Mouse (Mus musculus) layer of hippocampus, adult 8-10 months (tissue): ENCODE results near the gene Gemin4. TPM values are rescaled to one million over a fixed set of nuclear protein-coding genes. Genes with fewer than 3 reads are reported as not detected.

ENCODE experiments used
- DNase-seq, 2 experiments: peaks; one replicate each; pipeline ENCODE4 v3.0.0; 2022; ENCODE audit warnings: low spot score in 2 of 2
- total RNA-seq, 4 experiments: library from RNA; stranded (reverse); gene quantifications; 2 replicates each; pipeline ENCODE4 v1.2.4; 2022

Gemin4 gene
- 10 to 100 TPM in 2 of 4 experiments, 1 to 10 TPM in 2; 9.5 to 13.7 (median 10.9) TPM for total RNA-seq

DNA sequence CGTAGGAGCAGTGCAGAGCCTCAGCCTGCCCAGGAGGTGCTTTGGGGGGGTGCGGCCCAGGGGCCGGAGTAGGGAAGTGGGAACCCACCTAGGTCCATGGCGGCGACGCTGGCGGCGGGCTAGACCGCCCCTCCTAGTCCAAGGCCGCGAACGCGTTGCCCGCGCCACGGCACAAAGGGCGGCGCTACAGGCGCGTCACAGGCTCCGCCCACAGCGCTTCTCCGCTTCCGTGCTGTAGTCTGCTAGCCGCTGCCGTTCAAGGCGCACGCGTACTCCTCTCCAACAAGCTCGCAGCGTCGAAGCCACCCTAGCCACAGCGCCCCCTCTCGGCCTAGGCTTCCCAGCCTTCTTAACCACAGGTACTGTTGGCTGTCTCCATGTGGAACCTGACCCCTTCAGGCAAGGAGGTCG, at the start of gene Gemin4, which contains the start of gene Dbil5:
Gemin4 (minus strand) TSS at position 275 of the 411 bp plus-strand sequence.
Dbil5 (plus strand) TSS at position 219 of the 411 bp plus-strand sequence.
- peak; percentile 92 to 96 for DNase-seq

DNA sequence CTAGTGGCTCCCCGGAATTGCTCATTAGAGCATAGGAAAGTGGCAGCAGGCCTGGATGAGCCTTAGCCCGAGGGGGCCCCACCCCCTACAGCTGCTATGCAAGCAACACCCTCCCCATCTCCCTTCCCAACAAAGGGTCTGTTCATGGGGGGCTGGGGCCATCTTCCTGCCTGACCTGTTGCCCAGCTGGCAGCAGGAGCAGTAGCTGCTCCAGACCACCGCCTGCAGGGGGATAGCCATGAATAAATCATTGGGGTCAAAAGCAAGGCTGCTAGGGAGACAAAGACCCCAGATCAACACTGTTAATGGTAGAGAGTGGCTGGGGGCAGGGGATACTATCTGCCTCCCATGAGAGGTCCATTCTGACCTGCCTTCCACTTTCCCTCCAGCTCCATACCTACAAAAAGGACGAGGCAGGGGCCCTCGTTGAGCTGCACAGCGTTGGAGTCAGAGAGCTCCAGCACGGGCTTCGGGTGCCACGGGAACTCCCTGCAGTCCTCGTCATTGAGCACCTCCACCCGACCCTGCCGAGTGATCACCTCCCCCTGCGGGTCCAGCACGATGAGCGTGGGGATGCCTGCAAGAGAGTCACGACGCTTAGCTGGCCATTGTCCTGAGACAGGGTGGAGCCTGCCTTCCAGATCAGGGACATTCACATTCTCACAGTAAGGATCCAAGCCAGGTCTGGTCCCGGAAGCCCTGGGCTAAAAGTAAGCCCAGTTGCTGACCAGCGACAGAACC, 45.3 kb upstream of the Gemin4 start:
- DNase-seq = no peak

DNA sequence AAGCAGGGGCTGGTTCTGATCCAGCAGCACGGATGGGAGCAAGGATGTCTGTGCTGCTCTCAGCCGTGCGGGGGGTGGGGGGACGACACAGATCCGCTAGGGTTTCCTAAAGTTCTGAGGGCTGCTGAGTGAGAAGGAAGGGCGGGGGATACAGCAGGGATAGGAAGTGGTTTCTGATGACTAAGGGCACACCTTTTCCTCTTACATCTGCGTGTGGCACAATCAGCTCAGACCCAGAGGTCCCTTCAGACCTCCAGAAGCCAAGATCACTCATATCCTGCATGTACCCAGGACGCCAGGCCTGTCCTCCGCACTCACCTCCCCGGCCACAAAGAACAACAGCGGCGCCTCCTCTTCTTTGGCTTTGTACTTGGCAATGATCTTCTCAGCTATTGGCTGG, 43.8 kb upstream of the Gemin4 start:
- no peak for DNase-seq

DNA sequence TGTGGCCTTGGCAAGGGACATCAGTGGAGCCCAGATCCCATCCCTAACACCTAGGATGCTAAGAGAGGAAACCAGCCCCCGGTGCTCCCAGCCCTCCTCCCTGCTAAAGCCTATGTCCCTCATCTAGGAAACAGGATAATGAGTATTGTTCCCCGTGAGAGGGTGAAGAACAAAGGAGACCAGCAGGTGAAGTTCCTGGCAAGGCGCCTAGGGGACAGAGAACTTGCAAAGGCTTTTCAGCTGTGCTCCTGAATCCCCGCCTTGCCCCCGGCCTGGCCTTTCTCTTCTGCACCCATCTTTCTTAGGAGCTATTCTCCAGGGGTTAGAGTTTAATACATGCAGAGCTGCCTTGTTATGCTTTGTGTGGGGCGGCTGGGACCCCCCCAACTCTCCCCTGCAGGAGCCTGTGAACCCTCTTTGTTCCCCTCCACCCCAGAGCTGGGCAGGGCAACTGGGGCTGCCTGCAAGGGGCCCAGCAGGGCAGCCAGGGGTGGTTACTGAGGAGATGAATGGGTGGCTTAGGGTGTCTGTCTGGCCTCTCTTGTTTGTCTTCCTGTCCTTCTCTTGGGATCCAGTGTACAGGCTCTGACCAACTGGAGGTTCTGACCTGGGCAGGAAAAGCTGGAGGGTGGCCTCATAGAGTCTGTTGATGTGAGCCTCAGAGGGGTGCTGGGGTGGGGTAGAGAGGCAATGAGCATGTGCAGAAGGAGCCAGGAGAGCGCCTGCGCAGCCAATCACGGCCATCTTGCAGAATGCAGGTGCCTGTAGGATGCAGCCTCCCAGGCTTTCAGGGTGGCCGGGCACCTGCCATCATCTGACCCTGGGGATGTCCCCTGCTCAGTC, 43.0 kb upstream of the Gemin4 start:
- DNase-seq = no peak

DNA sequence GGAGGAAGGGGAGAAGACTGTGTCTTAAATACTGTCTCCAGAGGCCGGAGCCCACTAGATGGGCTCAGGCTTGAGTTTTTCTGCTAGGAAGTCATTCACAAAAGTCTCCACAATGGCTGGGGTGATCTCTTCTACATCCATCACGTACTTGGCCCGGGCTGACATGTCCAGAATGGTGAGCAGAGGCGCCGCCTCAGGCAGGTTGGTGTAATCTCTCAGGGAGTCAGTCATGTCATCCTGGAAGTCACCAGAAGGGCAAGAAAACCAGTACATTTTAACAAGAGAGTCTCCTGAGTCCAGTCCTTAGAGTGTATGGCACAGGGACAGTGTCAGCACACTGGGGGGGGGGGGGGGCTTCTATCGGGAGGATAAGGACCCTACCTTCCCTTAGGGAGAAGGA, 41.0 kb upstream of the Gemin4 start:
- no peak for DNase-seq

DNA sequence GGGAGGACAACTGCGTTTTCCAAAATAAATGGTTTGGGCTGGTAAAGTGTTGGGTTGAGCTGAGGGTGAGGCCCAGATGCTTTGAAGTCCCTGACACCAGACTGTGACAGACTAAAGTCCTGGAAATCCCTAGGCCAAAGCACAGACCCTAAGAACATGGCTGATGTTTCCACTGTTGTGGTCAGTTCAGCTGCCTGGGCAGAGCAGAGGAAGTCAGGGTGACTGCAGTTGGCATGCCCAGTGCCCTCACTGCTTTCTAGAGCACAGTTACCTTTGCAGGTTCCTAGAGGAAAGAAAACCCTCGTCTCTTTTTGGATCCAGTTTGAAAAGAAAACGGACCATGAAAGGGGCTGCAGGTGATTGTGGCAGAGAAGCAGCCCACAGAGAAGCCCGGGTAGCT, 39.9 kb upstream of the Gemin4 start:
- no peak for DNase-seq

DNA sequence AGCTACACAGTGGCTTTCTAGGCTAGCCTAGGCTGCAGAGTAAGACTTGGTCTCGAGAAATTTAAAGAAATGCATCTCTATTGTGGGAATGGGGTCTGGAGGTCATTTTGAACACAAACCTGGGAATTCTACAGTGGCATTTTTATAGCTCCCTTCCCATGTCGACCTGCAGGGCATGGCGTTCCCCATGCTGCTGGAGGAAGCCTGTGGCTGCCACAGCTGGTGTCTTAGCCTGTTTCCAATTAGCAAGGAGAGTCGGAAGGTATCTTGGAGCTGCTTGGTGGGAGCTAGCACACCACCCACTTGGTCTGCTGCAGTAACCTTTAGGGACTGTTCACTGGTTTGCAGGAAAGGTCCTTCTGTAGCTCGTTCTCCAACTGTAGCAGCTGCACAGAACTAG, 38.7 kb upstream of the Gemin4 start:
- DNase-seq = no peak

DNA sequence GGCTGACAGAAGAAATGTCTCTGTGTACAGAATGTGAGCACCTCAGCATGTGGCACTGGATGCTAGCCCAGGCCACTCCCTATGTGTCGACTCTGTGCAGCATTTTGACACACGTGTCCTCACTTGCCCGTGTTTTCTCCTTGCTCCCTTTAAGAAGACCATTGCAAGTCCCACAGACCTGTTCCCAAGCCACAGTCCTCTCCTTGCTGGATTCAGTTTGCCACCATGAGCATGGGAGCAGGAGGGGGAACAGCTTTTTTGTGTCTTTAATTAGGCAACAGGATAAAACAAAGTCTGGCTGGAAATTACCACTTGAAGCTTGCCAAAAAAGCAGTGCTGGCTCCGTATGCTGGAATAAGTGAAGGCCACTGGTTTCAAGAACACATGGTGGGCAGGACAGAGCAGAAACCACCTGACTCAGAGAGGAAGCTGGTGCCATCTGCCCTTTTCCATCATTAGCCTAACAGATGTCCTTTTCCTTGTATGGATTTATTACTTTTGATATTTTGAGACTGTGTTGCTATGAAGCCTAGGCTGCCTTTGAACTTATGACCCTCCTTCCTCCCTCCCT, 38.1 kb upstream of the Gemin4 start:
- DNase-seq = peak; percentile 67 to 70

DNA sequence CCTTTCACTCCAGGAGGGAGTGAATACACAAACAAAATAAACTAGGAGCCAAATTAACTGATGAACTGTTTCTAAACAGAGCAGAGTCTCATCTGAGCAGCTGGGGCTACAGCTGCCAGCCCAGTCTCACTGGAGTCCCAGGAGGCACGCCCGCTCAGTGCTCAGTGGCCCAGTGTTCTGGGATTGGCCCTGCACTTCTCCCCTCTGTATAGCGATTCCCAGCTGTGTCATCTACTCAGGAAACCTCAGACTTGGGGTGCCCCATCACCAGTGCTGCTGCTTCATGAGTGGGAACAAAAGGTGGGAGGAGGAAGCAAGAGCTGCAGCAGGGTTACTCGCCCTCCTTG, 36.4 kb upstream of the Gemin4 start:
- no peak for DNase-seq

DNA sequence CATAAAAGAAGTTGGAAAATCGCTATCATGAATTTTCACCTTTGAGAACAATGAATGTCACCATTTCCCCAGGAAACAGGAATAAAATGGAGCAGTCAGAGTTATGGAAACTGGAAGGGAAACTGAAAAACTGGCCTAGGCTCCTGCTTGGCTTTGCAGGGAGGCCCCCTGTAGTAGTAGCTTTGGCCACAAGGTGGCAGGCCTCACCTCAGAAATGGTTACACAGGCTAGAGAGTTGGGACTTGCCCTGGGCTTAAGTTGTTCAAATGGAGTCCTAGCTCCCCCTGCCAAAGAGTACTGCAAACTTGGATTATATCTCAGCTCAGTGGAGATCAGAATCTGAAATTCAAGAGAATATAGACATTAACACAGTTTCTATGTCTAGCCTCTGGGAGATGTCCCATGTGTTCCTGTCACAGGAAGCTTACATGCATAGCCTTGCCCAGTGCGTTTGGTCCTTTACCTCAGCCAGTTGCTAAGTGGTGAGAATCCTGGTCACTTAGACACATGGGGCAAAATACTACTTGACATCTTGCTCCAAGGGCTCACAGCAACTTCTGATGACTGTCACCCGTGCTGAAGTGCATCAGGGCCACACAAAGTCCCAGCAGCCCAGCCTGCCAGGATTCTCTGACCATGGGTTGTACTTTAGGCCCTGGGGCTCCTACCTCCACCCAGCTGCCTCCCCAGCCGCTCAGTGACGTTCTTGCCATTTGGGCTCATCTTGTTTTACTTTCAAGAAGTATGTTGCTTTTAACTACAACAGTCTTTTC, 35.9 kb upstream of the Gemin4 start:
- peak; percentile 61 to 90 for DNase-seq

DNA sequence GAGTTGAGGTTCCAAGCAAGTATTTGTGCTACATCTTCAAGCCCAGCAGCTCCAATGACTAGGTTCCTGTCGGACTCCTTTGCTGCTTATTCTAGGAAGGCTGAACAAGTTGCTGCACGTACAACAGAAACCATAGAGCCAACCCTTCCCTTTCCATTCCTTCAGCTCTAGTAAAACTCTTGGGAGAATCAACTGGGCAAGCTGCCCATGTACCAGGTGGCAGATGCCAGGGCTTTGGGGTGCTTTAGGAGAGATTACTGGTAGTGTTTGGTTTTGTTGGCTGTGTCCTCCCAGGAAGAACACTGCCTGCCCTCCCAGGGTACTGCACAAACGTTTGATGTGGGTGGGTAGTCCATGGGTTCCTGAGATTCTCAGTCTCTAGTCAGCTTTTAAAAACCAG, 34.6 kb upstream of the Gemin4 start:
- DNase-seq = no peak

DNA sequence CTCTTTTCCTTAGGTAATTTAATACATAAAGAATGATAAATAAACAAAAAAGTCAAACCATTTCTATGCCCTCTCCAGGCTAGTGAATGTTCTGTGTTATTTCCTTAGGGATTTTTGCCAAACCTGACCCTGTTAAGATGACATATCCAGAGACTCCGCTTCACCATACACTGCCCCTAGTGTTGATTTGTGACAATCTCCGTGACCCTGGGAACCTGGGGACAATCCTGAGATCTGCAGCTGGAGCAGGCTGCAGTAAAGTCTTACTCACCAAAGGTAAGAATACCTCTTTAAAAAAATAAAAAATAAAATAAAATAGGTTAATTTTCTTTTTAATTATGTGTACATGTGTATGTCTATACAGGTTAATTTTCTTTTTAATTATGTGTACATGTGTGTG, 29.8 kb upstream of the Gemin4 start:
- DNase-seq = no peak

DNA sequence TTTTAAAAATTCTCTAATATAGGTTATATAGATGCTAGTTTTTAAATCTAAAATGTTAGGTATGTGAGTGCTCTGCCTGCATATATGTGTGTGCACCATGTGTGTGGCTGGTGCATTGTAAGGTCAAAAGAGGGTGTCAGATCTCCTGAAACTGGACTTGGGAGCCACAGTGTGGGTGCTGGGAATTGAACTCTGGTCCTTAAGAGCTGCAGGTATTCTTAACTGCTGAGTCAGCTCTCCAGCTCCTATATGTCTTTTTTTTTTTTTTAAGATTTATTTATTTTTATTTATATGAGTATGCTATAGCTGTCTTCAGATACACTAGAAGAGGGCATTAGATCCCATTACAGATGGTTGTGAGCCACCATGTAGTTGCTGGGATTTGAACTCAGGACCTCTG, 29.0 kb upstream of the Gemin4 start:
- no peak for DNase-seq

DNA sequence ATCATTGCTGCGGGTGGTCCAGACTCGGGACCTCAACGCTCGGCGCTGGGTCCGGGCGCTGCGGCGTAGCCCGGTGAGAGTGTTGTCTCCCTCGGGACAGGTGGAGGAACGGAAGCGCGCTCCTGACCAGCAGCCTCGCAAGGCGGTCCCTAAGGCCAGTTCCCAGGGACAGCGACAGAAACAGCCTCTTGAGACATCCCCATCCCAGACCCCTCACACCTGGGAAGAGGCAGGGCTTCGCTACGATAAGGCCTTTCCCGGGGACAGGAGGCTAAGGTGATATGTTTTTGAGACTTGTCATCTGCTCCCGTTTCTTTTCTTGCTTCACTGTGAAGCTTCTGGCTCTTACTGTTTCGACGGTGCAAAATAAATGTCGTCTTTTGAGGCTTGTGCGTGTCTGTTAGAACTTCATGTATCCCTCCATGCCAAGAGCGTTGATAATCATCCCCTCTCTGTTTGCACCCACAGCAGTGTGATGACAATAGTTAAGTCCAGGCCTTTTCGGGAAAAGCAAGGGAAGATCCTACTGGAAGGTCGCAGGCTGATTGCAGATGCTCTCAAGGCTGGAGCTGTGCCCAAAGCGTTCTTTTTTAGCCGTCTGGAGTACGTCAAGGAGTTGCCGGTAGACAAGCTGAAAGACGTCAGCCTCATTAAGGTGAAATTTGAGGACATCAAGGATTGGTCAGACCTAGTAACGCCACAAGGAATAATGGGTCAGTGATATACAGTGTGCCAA, 26.5 kb upstream of the Gemin4 start:
- no peak for DNase-seq

DNA sequence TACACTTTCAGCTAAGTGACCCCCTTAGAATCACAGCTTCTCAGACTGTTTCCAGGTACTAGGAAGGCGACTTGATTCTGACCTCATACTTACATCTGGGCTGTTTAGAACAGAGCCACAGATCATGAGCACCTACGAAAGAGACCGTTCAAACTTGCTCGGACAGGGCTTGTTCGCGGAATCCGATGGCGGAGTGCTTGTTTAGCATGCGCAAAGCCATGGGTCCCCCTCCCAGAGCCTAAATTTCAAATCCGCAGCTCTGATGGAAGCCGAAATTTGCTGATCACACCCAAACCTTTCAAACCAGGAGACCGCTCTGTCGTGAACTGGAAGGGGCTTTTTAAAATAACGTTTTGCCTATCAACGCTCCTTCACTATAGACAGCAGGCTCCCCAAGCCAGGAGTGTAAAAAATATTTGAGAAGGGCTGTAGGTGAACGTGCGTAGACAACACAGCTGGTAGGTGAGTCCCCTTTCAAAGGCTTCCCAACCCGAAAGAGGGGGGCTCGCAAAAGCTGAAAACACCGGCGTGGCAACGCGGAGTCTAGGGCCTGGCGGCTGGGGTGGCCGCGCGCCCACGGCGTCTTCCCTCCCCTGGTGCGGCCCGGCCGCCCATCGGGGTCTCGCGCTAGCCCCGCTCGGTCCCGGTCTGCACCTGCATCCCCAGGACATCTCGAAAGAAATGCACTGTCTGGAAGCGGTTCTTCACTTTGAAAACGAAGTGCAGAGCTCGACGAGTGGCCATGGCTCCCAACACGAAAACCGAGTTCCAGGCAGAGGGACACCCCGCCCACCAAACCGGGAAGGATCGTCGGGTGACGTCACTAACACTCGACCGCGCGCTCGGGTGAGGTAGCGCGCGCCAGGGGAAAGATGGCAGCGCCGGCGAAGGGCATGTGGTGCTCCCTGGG, 25.7 kb upstream of the Gemin4 start, which contains the start of the genes Mrm3 and Glod4:
Mrm3 (plus strand) TSS at position 815 of the 910 bp plus-strand sequence.
Glod4 (minus strand) TSS at position 825 of the 910 bp plus-strand sequence.
- peak; percentile 82 to 89 for DNase-seq

DNA sequence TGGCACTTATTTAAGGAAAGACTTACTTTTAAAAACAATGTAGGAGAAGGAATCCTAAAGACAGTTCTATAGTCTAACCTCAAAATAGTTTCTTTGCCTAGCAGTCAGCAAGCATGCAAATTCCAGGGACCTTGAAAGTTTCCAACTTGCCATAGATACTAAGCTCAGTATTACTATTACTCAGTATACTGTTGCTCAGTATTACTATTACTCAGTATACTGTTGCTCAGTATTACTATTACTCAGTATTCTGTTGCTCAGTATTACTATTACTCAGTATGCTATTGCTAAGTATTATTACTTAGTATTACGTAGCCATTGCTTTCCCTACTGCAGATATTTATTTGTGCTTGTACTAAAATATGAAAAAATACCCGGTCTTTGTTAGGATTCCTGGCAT, 22.3 kb upstream of the Gemin4 start:
- DNase-seq = no peak

DNA sequence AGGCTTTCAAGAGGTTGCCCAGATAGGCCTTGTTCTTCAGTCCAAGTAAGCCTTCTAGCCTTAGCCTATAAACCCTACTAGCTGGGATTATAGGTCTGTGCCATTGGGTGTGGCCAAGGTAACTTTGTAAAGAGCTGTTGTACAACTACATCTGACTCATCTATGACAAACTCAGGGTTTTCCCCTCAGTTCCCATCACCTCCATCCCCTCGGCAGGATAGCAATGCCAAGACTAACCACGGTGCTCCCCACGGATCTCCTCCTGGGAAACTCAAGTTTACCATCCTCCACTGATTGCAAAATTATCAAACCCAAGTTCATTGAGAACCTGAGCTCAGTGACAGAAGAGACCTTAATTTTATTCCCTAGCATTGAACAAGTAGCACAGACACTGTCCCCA, 18.7 kb upstream of the Gemin4 start:
- DNase-seq = no peak

DNA sequence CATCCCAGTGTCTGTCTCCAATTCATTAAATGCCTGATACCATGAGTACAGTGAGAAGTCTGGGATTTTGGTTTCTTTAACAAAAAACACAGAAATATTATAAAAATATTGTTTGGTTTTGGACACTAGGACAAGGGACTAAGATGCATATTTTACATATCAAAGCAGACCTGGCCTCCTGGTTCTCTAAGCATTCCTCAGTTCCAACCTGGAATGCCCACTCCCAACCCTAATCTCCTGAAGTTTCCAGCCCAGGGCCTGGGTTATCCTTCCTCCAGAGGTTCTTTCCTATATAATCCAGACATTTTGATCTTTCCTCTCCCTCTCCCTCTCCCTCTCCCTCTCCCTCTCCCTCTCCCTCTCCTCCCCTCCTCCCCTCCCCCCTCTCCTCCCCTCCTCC, 7.6 kb upstream of the Gemin4 start:
- no peak for DNase-seq

DNA sequence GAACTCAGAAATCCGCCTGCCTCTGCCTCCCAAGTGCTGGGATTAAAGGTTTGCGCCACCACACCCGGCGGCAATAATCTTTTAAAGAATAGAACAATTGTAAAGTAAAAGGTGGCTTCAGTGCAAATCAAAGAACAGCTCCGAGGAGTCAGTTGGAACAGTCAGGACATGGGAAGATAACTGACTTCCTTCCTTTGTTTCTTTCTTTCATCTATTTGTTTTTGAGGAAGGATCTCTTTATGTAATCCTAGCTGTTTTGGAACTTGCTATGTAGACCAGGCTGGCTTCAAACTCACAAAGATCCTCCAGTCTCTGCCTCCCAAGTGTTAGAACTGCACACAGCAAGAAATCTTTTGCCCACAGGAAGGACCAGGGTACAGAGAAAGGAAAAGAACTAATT, 7.2 kb upstream of the Gemin4 start:
- no peak for DNase-seq
